Mouse (Mus musculus) cerebral cortex, adult 2 months (tissue): Measurements from ENCODE around the gene Cox7a2l.

Source experiments
- WGBS: fragments of 180-500 bp; shearing (Covaris S2); methylation state at CpG from one replicate; pipeline ENCODE4 v1.1.7; 2018; 5-methylcytosine and 5-hydroxymethylcytosine counted together

The Cox7a2l gene

DNA sequence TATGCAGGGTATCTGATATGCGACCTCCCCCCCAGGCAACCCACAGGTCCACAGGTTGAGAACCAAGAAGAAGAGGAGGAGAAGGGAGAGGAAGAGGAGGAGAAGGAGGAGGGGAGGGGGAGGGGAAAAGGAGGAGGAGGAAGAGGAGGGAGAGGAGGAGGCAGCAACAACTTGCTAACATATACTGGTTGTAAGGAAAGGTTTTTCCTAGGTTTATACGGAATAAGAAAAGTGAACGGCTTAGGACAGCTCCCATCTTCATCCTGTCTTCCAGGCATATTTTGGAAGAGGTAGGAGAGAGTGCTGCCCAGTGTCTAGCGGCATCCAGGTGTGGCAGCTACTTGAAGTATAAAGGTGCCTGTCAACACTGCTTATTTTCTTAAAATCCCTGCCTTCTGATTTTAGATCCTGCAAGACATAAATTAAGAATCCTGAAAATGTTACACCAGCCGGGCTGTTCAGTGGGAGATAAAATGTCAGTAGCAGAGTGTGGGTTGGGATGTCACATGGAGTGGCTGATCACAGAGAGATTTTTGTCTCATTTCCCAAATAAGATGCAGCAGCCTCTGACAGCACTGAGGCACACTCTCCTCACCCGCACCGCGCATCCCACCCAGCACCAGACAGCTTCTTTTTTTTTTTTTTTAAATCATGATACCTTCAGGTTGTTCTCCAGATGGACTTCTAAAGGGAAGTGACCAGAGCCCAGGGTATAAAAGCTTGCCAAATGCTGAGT lies at the start of gene Cox7a2l:
Gene Cox7a2l, minus strand, starts transcription at position 51 of the 736 bp plus-strand sequence.
- WGBS: 61% methylated on average over 8 of the region's 8 CpGs

DNA sequence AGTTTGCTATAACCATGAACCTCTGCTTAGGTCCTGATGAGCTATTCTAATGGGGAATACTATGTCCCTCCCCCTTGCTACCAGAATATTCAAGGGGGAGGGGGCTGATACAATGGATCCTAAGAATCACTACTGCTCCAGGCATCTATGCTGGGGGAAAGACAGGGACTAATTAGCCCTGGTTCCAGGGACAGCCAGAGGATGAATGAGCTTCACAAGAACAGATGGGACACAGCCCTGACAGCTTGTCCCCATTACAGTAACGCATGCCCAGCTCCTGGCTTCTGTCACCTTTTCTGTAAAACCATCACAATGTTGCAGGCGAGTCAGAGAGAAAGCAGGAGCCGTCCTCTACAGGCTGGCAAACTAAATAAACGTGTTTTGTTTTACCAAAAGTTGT lies 48.4 kb upstream of the Cox7a2l start:
- 44% methylated on average over 4 of the region's 4 CpGs for WGBS

DNA sequence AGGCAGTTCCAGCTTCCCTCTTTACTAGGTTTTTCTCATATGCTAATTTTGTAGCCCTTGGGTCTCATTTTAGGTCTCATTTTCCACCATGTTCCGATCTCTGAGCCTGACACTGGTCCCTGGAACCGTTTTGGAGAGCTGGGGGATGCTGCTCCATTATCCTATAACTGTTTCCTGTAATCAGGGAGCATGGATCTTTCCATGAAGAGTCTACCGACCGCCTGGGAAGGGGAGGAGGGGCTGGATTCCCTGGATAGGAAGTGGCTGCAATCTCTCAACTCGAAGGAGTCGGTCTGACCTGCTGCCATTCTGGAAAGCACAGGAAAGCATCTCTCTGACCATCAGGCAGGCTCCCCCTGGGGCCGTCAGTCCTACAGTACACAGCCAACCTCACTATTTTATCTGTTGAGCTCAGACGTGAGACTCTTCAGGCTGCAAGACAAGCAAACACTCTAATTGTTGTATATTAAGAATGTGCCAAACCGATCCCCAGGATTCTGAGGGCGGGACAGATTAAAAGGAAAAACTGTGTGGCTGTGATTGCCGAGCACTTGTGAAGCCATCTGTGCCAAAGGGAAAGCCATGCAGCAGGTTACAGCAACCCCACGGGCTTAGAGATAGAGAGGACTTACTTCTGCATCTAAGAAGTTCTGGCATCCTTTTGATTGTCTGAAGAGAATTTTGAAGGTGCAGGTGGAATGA lies 47.1 kb upstream of the Cox7a2l start:
- WGBS: 64% methylated on average over 12 of the region's 12 CpGs

DNA sequence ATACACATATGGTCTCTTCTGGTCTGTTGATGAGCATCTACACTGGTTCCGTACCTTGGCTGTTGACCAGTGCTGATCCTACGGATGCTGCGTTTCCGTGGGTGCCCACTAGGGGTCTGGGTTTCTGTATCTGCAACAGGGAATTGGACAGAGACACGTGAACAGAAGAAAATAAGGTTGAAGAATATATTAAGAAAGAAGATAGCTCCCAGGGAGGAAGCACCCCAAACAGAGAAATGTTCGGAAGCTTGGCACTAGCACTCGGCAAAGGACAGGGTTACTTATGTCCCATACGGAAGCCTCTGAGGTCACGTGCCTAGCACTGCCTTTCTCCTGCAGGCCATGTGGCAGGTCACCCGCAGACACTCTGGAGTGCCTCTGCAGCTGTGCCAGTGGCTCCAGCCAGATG lies 46.6 kb upstream of the Cox7a2l start:
- 57% methylated on average over 10 of the region's 10 CpGs for WGBS

DNA sequence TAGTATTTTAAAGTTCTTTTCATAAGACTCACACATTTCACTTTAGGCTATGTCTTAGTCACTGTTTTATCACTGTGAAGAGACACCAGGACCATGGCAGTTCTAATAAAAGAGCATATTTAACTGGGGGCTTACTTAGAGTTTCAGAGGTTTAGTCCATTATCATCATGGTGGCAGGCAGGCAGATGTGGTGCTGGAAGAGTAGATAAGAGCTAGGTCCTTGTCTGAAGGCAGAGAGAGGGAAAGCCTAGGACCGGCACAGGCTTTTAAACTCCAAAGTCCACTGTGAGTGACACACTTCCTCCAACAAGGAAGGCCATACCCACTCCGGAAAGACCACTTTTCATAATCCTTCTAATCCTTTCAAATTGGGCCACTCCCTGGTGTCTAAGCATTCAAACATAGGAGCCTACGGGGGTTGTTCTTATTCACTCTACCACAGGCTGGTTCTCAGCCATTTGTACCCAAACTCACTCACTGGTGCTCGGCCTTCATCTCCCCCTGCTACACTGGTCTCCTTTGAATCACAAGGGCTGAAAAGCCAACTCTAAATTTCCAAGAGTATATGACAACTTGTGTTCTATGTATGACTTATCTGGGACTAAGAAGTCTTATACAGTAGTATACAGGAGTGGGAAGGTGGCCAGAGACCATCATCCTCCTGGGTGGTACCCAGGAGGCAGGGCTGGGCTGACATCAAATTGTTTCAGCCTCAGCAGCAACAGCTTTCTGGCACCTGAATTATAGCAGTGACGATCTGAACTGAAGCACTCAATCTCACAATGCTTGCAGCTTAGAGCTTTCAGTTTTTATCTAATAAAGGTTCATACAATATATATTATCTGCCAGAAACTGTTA lies 45.3 kb upstream of the Cox7a2l start:
- WGBS: 97% methylated on average over 5 of the region's 5 CpGs

DNA sequence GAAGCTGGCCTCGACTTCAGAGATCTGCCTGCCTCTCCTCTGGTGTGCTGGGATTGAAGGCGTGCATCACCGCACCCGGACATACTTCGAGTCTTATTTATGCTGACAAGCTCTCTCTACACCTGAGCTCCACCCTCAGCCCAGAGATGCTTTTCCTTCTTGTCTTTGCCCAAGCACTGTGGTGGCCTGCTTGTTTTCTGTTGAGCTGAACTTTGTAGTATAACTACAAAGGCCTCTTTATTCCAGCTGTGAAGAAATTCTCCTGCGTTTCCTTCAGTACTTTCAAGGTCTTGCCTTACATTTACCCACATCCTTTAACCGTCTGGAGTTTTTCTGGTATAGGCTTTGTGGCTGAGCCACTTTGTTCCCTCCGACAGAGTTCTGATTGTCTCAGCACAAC lies 42.0 kb upstream of the Cox7a2l start:
- 72% methylated on average over 8 of the region's 8 CpGs for WGBS

DNA sequence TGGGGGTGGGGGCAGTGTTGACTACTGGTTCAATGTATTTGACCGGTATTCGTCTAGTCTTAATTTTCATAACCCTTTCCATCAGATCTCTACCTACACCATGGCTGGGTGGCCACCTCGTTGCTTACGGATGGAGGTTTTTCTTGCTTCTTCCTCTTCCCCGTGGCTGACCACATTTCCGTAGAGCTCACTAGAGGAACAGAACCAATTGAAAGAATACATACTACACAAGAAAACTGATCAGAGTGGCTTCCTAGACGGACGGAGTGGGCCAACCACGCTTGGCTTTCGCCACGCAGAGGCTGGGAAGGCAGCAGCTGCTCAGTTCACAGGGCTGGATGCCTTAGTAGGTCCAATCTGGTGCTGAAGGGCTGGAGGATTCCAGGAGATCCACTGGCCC lies 38.7 kb upstream of the Cox7a2l start:
- 90% methylated on average over 11 of the region's 11 CpGs for WGBS

DNA sequence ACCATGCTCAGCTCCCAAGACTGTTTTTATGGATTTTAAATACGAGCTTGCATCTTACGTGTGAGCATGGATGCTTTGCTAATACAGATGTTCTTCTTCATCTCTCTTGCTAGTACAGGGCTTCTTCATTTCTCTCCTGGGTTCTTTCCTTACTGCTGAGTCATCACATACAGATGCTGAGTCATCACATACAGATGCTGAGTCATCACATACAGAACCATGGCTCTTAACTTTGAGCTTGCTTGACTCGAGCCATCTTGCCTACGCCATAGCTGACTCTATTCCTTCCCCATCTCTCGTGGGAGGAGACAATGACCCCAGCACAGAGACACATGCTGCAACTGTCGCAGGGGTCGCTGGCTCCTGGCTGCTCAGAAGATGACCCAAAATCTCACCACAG lies 37.9 kb upstream of the Cox7a2l start:
- 80% methylated on average over 7 of the region's 7 CpGs for WGBS

DNA sequence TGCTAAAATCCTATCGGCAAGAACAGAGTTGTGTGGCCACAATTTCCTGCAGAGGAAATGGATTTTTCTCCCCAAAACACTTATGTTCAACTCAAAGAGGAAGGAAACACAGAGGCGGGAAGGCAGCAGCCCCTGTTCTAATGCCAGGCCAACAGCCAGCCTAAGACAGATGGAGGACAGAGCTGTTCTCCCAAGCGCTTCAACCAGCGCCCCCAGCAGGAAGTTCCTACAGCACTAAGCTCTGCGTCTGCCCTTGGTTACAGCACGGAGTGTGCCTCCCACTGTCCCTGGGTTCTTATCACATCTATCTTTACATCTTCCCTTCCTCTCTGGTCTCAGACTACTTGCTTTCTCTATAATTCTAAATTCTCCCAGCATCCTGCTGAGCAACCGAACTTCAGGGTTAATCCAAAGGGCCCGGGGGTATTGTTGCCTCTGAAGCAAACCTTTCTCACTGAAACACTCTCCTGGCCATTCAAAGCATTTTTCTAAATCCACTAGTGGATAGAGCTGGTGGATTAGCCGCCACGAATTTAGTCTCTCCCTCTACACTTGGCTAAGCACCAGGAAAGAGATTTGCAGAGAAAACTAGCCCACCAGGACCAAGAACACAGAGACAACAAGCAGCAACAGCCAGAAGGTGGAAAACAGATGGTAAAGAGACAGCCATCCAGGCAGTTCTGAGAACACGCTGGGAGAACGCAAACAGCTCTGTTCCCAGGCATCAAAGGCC lies 31.5 kb upstream of the Cox7a2l start:
- 29% methylated on average over 12 of the region's 12 CpGs for WGBS

DNA sequence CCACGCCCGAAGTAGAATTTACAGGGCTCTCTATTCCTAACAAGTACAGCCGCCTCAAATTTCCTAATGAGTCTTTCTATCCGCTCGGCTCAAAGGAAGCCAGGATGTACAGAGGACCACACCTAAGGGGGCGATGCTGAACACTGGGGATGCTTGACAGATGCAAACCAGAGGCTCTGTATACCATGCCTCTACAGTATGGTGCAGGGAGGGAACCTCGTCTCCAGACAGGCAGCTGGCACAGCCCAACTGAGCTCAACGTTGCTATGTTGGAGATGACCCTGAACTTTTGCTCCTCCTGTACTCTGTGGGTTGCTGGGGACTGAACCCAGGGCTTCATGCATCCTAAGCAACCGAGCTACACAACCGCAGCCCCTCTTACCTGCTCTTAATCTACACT lies 30.0 kb upstream of the Cox7a2l start:
- 85% methylated on average over 10 of the region's 10 CpGs for WGBS

DNA sequence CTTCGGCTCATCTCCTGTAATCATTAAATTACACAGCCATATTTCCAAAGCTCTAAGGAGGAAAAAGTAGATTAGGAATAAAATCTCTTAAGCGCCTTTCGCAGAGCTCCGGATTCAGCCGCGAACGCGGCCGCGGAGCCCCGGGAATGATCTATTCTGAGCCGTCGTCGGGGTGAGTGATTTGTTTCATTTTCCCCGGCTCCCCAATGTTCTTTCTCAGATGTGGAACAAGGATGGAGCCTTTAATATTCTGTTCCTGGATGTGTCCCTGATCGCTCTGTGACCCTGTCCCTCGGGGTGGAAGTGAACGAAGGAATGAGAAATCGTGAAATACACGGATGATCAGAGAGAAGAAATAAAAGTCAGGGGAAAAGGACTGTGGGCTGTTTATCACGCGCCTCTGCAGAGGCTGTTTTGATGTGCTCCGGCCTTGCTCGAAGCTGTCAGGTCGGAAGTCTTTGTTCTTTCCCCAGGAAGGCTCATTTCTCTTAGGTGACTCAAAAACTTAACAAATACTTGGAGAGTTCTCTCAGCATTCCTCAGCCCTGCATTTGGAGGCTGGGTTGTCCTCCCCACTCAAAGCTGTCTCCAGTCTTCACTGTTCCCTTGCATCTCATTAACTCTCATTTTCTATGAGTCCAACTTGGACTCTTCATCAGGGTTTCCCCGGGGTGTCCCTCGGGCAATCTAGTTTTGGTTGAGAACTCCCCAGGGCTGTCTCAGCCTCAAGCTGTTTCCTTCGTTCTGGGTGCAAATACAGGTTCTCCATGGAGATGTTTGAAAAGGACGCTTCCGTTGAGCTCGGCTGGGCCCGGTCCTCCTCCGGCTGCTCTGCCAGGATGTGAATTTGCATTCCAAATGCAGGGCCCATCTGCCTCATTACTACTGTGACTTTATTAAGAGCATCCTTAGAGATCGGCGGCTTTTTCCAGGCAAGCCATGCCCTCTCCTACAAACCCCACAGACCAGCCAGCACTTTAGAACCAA lies 28.9 kb upstream of the Cox7a2l start:
- 21% methylated on average over 35 of the region's 35 CpGs for whole genome bisulfite sequencing

DNA sequence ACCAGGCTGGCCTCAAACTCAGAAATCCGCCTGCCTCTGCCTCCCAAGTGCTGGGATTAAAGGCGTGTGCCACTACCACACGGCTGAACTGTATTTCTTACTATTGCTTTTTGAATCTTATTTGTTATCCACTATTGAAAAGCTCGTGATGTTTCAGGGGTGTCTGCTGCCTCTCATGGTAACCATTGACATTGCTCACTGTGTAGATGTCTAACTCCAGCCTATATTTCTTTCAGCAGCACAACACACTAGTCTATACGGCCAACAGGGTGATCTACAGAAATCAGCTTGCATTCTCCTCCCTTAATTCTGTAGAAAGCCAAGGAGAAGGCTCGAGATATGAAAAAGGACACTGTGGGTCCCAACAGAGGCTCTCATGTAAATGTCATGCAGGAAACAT lies 28.1 kb upstream of the Cox7a2l start:
- 74% methylated on average over 6 of the region's 6 CpGs for WGBS

DNA sequence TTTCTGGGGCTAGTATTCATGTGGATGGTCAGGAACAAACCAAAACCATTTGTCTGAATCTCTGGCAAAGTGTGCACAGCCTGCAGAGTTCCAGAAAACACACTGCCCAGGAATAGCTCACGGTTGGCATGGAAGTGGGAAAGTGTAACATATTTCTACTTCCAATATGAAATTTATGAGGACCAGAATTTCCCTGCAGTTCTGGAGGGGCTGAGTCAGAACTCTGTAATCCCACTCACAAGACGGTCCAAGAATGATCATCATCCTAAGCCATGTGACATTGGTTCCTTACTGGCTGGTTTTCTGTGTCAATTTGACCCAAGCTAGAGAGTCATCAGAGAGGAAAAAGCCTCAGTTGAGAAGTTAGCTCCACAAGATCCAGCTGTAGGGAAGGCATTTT lies 25.3 kb upstream of the Cox7a2l start:
- WGBS: 57% methylated on average over 2 of the region's 2 CpGs

DNA sequence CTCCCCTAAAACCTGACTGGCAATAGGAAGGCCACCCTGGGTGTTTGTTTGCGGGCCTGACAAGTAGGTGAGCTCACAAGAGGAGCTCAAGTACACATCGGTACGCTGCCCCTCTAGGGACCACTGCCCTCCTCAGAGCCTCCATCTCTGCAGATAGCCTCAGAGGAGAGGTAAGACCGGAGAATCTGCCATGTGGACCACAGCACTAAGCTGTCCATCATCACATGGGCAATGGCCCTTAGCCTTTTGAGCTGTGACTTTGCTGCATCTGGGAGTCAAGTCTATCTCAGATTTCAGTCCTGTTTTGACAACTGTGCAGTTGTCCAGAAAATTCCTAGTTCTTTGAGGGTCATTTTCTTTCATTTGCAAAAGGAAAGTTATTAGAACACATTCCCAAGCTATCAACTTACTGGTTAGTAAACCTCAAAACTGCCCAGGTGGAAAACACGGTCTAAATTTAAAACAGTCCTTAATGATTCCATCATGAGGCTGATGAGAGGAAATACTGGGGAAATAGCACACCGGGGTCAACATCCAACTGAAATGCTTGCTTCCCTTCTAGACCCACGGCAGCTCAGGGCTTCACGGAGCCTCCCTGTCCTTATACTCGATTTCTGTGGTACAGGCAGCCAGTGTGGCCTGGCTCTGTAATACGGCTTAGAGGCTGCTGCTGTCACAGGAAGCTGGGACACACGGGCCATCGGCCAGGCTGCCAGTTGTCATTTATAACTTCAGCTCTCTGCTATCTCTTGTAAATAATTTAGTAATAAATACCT lies 22.3 kb upstream of the Cox7a2l start:
- WGBS: 80% methylated on average over 12 of the region's 12 CpGs

DNA sequence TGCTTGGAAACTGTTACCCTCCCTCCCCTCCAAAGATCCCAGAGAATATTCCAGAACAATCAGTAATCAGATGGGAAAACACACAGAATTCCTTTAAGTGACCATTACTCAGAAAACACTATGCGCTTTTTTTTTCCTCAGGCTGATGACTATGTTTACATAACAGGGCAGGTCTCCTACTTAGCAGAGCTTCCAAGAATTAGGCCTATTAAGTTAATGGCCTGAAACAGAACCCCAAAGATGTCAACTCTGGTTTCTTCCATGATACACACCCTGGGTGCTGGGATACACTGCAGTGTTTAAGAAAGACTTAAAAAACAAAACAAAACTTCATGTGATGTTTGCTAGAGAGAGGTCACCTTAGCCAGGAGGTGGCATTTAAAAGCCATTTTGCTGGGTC lies 21.6 kb upstream of the Cox7a2l start:
- 89% methylated on average over 1 of the region's 1 CpGs for WGBS

DNA sequence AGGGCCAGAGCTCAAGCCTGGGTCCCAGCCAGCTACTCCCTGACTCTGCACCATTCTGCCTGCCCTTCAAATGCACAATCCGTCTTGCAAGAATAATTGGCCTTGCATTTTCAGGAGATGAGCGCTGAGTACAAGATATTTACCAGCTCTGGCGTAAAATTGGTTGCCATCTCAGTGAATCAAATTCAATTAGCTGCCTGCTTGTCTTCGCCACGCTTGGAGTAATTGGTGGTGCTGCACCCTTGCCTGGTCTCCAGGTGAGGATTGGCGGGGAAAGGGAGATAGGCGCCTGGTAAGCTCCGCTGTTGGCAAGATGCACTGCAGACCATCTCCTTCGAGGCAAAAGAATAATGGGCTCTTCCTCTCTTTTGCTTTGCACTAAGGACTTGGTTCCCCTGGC lies 21.0 kb upstream of the Cox7a2l start:
- 71% methylated on average over 9 of the region's 9 CpGs for WGBS

DNA sequence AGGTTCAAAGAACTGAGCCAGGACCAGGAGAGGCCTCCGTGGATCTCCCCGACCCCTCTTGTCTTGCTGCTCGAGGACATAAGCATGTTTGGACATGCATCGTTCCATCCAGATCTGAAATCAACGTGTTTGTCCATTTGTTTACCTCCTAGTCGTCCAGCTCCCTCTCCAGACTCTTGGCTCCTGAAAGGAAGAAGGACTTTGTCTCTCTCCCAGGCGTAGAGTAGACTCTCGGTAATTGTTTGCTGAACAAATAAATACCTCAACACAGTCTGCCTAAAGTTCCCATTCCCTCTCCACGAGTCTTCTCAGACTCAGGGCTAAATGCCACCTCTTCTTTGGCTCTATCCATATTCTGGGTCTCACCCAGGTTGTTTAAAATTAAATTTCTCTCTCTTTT lies 16.0 kb upstream of the Cox7a2l start:
- WGBS: 74% methylated on average over 9 of the region's 9 CpGs

DNA sequence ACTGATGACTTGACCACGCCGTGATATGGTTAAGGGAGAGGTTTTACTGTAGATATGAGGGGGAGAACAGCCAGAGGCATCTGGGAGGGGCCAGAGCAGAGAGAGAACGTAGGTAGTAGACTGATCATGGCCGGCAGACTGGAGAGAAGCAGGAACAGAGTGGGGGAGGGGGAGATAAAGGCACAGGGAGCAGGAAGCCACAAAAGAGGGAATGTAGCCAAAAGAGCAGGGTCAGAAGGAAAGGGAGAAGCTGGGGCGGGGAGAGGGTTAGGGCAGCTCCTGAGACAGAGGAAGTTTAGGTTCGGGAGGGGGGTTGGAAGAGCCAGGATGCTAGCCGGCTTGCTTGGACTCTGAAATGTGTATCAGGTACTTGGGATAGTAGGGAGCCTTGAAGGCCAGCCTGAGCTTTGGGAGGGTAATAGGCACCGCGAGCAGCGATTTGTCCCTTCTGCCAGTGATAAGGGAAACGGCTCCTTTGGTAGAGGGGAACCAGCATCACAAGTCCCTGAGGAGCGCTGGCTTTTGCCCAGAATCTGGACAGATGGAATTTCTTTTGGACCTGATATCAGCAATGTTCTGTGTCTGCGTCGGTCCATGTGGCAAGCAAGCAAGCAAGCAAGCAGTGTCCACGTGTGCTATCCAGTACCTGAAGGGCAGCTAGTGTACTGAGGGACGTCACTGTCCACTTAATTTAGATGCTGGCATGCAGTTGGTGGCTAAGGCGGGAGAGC lies 10.7 kb upstream of the Cox7a2l start:
- 48% methylated on average over 17 of the region's 17 CpGs for WGBS
